Mouse (Mus musculus): ENCODE data around the gene Cracr2b. TPM values are rescaled to one million over a fixed set of nuclear protein-coding genes. Genes with fewer than 3 reads are reported as not detected.
A peak's percentile ranks its signal among the peaks of the same experiment; 100 is the strongest.

Gene Cracr2b
- polyA plus RNA-seq, 1 experiment from 2014 or later: 6.6 TPM

DNA sequence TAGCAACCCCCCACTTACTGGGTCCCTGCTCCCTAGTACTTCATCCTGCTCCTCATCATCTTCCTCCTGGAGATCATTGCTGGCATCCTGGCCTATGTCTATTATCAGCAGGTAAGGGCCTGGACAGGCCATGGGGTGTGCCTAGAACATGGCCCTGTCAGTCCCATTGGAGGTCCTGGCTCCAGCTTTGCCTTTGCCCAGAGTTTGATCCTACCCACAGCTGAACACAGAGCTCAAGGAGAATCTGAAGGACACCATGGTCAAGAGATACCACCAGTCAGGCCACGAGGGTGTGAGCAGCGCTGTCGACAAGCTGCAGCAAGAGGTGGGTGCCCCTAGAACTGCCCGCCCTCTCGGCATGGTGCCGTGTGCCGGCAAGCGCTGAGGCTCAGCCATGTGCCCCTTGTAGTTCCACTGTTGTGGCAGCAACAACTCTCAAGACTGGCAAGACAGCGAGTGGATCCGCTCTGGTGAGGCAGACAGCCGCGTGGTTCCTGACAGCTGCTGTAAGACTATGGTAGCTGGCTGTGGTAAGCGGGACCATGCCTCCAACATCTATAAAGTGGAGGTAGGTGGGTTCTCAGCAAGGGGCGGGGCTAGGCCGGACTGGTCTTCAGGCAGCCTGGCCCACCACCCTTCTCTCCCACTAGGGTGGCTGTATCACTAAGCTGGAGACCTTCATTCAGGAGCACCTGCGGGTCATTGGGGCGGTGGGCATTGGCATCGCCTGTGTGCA, 9.2 kb downstream of the Cracr2b start:
- H3K9me3 ChIP-seq (replicated peaks; ENCODE audit: control insufficient read depth, low read length, poor library complexity, severe bottlenecking): no peaks in the 10 kb centered on the region
- peak overlapping the region; percentile 66; the same call in 1 of the 2 replicates for H3K4me2 ChIP-seq (ENCODE audit: low read length)
- no peak overlapping the region for H3K9ac ChIP-seq (ENCODE audit: low read depth, low read length)
- H3K27me3 ChIP-seq (ENCODE audit: control insufficient read depth, insufficient read depth, low read depth, low read length): peaks cover 18% of the 10 kb centered on the region
- no peak overlapping the region for H3K4me3 ChIP-seq (ENCODE audit: low read depth, low read length)
- peaks cover 11% of the 10 kb centered on the region for H3K36me3 ChIP-seq (ENCODE audit: control insufficient read depth, insufficient read depth, low read length)
- no peak for ATAC-seq
- WGBS: 88% methylated on average over 18 of the region's 18 CpGs
- H3K27ac ChIP-seq (ENCODE audit: low read length): no peak overlapping the region
- peaks cover 40% of the 10 kb centered on the region for H3K4me1 ChIP-seq (ENCODE audit: control insufficient read depth, insufficient read depth, low read length)

DNA sequence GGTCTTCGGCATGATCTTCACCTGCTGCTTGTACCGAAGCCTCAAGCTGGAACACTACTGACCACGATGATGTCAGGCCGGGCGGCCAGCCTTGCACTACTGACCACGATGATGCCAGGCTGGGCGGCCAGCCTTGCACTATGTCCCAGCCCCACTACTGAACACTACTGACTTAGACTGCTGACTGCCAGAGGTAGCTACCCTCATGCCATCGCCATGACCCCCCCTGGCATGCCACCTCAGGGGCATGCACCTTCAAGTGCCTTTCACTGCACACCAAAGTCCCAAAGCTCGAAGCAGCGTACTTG, 9.7 kb downstream of the Cracr2b start:
- no peaks in the 10 kb centered on the region for H3K9me3 ChIP-seq (replicated peaks; ENCODE audit: control insufficient read depth, low read length, poor library complexity, severe bottlenecking)
- no peak overlapping the region for H3K27ac ChIP-seq (ENCODE audit: low read length)
- peaks cover 11% of the 10 kb centered on the region for H3K36me3 ChIP-seq (ENCODE audit: control insufficient read depth, insufficient read depth, low read length)
- peaks cover 40% of the 10 kb centered on the region for H3K4me1 ChIP-seq (ENCODE audit: control insufficient read depth, insufficient read depth, low read length)
- H3K27me3 ChIP-seq (ENCODE audit: control insufficient read depth, insufficient read depth, low read depth, low read length): peaks cover 13% of the 10 kb centered on the region
- 95% methylated on average over 10 of the region's 10 CpGs for WGBS
- no peak overlapping the region for H3K9ac ChIP-seq (ENCODE audit: low read depth, low read length)
- H3K4me2 ChIP-seq (ENCODE audit: low read length): no peak overlapping the region
- H3K4me3 ChIP-seq (ENCODE audit: low read depth, low read length): no peak overlapping the region
- ATAC-seq: no peak

DNA sequence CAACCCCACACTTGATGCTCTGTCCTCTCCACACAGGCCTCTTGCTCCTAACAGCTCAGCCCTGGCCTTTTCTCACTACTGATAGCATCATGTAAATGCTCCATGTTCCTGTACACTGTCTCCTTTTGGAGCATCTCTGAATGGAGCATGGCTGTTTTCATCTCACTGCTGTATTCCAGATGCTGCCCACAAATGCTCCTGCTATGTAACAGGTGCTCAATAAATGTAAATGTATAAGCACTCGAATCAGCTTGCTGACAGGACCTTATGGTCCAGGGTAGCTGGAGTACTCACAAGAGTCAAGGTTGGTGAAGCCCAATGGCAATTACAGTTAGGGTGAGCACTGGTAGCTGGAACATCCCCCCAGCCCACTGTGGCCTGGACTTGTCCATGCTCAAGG, 10.3 kb downstream of the Cracr2b start:
- H3K4me2 ChIP-seq (ENCODE audit: low read length): no peak overlapping the region
- no peak overlapping the region for H3K27ac ChIP-seq (ENCODE audit: low read length)
- H3K9ac ChIP-seq (ENCODE audit: low read depth, low read length): no peak overlapping the region
- H3K27me3 ChIP-seq (ENCODE audit: control insufficient read depth, insufficient read depth, low read depth, low read length): peaks cover 10% of the 10 kb centered on the region
- H3K36me3 ChIP-seq (ENCODE audit: control insufficient read depth, insufficient read depth, low read length): peaks cover 11% of the 10 kb centered on the region
- WGBS: 94% methylated on average over 1 of the region's 1 CpGs
- H3K9me3 ChIP-seq (replicated peaks; ENCODE audit: control insufficient read depth, low read length, poor library complexity, severe bottlenecking): no peaks in the 10 kb centered on the region
- H3K4me1 ChIP-seq (ENCODE audit: control insufficient read depth, insufficient read depth, low read length): peaks cover 44% of the 10 kb centered on the region
- H3K4me3 ChIP-seq (ENCODE audit: low read depth, low read length): no peak overlapping the region
- no peak for ATAC-seq

DNA sequence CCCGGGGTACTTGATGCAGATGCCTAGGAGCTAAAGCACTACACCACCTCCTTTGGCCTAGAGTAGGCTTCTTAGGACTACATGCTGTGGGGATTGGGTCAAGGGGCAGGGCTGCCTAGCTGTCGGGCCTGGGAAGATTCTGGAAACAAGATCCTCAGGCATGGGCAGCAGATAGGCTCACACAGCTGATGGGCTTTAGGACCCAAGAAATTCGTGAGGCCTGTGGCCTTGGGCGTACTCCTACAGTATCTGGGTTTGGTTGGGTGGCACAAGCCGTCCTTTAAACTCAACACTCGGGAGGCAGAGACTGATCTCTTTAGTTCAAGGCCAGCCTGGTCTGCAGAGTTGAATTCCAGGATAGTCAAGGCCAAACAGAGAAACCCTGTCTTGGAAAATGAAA, 11.3 kb downstream of the Cracr2b start:
- peaks cover 42% of the 10 kb centered on the region for H3K4me1 ChIP-seq (ENCODE audit: control insufficient read depth, insufficient read depth, low read length)
- peaks cover 11% of the 10 kb centered on the region for H3K27me3 ChIP-seq (ENCODE audit: control insufficient read depth, insufficient read depth, low read depth, low read length)
- no peaks in the 10 kb centered on the region for H3K9me3 ChIP-seq (replicated peaks; ENCODE audit: control insufficient read depth, low read length, poor library complexity, severe bottlenecking)
- ATAC-seq: no peak
- no peak overlapping the region for H3K27ac ChIP-seq (ENCODE audit: low read length)
- no peak overlapping the region for H3K9ac ChIP-seq (ENCODE audit: low read depth, low read length)
- H3K4me2 ChIP-seq (ENCODE audit: low read length): no peak overlapping the region
- 85% methylated on average over 6 of the region's 6 CpGs for WGBS
- H3K36me3 ChIP-seq (ENCODE audit: control insufficient read depth, insufficient read depth, low read length): peaks cover 11% of the 10 kb centered on the region
- H3K4me3 ChIP-seq (ENCODE audit: low read depth, low read length): no peak overlapping the region

DNA sequence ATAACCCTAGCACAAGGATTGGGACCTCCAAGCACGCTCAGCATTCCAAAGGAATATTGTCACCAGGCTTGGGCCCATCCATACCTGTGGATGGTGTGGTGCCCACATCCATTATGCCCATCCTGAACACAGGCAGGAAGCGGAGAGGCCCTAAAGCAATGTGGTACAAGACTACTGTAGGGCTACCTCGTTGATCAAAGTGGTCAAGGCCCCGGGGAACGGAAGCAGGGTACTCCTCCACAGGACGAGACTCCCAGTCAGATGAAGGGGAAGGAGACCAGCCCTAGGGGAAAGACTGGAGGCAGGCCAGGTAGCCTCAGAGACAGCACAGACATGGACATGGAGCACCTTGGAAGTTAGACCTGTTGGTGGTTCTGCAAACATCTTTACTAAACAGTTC, 11.9 kb downstream of the Cracr2b start:
- H3K4me1 ChIP-seq (ENCODE audit: control insufficient read depth, insufficient read depth, low read length): peaks cover 42% of the 10 kb centered on the region

DNA sequence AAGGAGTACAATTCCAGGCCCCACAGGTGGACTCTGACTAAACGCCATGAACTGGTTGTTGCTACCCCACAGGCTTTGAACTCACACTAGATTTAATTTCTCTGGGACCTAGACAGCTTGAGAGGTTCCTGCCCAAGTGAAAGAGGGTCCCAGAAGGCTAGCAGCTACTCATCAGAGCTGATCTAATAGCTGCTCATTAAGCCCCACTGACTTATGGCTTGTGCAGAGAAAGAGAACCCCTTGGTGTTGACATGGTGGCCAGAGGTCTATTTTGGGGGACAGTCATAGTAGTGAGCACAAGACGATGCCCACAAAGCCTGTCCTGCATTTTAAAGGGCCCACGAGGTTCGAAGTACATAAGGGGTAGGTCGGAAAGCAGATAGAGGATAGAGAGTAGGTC, 13.3 kb downstream of the Cracr2b start:
- peaks cover 30% of the 10 kb centered on the region for H3K4me1 ChIP-seq (ENCODE audit: control insufficient read depth, insufficient read depth, low read length)
- 13% methylated on average over 5 of the region's 5 CpGs for WGBS
- peak overlapping the region; percentile 98 for H3K4me2 ChIP-seq (ENCODE audit: low read length)
- H3K9ac ChIP-seq (ENCODE audit: low read depth, low read length): peak overlapping the region; percentile 90
- H3K36me3 ChIP-seq (ENCODE audit: control insufficient read depth, insufficient read depth, low read length): peaks cover 11% of the 10 kb centered on the region
- ATAC-seq: no peak
- peaks cover 14% of the 10 kb centered on the region for H3K27me3 ChIP-seq (ENCODE audit: control insufficient read depth, insufficient read depth, low read depth, low read length)
- H3K27ac ChIP-seq (ENCODE audit: low read length): no peak overlapping the region; the same call in 1 of the 2 replicates
- no peaks in the 10 kb centered on the region for H3K9me3 ChIP-seq (replicated peaks; ENCODE audit: control insufficient read depth, low read length, poor library complexity, severe bottlenecking)
- peak overlapping the region; percentile 65 for H3K4me3 ChIP-seq (ENCODE audit: low read depth, low read length)

More for the DNA sequence above, 11.9 kb downstream of the Cracr2b start:
- Histone ChIP-seq H3K36me3 (ENCODE audit: control insufficient read depth, insufficient read depth, low read length) (peaks cover 11% of the 10 kb centered on the region), H3K9me3 (replicated peaks; ENCODE audit: control insufficient read depth, low read length, poor library complexity, severe bottlenecking) (no peaks in the 10 kb centered on the region), H3K9ac (ENCODE audit: low read depth, low read length) (no peak overlapping the region), H3K27ac (ENCODE audit: low read length) (no peak overlapping the region), H3K4me3 (ENCODE audit: low read depth, low read length) (no peak overlapping the region), H3K27me3 (ENCODE audit: control insufficient read depth, insufficient read depth, low read depth, low read length) (peaks cover 12% of the 10 kb centered on the region), H3K4me2 (ENCODE audit: low read length) (no peak overlapping the region)
- WGBS: 91% methylated on average over 6 of the region's 6 CpGs
- no peak for ATAC-seq

DNA sequence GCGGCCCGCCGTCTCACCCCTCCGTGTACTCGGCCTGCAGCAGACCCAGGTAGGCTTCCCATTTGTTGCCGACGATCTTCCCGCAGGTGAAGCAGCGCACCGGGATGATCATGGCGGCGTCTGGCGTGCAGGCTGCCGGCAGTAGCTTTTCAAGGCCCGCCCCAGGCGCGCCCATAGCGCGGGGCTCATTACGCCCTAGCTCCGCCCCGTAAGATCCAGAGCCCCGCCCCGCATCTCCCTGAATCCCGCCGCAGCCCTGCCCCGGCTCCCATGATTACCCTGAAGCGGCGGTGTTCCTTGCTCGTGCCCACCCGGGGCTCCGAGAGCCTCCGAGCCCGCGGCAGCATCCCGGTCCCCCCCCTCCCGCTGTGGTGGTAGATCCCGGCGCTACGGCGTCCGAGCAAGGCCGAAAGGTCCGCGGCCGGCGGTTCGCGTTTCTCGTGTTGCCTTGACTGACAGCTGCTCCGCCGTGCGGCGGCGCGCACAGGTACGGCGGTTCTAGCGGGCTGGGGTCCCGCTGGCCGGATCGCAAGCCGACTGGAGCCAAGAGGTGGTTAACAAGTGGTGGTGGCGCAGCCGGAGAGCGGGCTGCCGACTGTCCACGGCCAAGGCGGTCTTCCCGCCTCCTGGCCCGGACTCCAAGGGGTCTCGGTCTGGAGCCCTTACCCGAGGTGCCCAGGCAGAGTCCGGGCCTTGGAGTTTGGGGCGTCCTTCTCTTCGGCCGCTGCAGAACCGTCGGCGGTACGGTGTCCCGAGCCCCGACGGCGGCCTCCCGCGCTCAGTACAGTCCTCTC, 14.3 kb downstream of the Cracr2b start, which contains the start of the genes Polr2l and Tspan4:
TSS of gene Polr2l (minus strand) at position 122 of the 794 bp plus-strand sequence.
TSS of gene Tspan4 (plus strand) at position 230 of the 794 bp plus-strand sequence.
- under 1% methylated on average over 77 of the region's 87 CpGs for WGBS
- Histone ChIP-seq H3K4me2 (ENCODE audit: low read length) (peak within 1 kb of the TSS; percentile 98), H3K9me3 (replicated peaks; ENCODE audit: control insufficient read depth, low read length, poor library complexity, severe bottlenecking) (no peaks in the 10 kb centered on the region), H3K27ac (ENCODE audit: low read length) (peak within 1 kb of the TSS; percentile 86), H3K4me1 (ENCODE audit: control insufficient read depth, insufficient read depth, low read length) (peaks cover 19% of the 10 kb centered on the region), H3K9ac (ENCODE audit: low read depth, low read length) (peak within 1 kb of the TSS; percentile 90), H3K36me3 (ENCODE audit: control insufficient read depth, insufficient read depth, low read length) (peaks cover 8% of the 10 kb centered on the region), H3K27me3 (ENCODE audit: control insufficient read depth, insufficient read depth, low read depth, low read length) (peaks cover 14% of the 10 kb centered on the region), H3K4me3 (ENCODE audit: low read depth, low read length) (peak within 1 kb of the TSS; percentile 65)
- peak; percentile 85 for ATAC-seq

DNA sequence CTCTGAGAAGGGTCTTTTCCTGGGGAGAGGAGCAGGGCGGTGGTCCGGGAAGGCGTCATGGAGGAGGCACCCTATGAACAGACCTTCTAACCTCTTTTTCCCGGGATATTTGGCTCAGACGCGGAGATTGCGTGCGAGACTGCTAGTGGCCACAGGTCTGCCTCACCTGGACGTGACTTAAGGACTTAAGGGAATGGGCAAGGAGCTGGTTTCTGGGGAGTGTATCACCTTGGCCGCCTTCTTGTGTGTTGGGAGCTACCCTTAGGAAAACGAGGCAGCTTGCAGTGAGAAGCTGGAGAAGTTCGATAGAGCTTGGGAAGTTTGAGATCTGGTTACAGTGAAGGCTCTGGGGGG, 14.9 kb downstream of the Cracr2b start:
- ATAC-seq: no peak
- no peaks in the 10 kb centered on the region for H3K9me3 ChIP-seq (replicated peaks; ENCODE audit: control insufficient read depth, low read length, poor library complexity, severe bottlenecking)
- peaks cover 14% of the 10 kb centered on the region for H3K27me3 ChIP-seq (ENCODE audit: control insufficient read depth, insufficient read depth, low read depth, low read length)
- H3K36me3 ChIP-seq (ENCODE audit: control insufficient read depth, insufficient read depth, low read length): peaks cover 7% of the 10 kb centered on the region; the same call in 1 of the 2 replicates
- 2% methylated on average over 12 of the region's 12 CpGs for WGBS
- H3K4me2 ChIP-seq (ENCODE audit: low read length): peak overlapping the region; percentile 98
- H3K4me1 ChIP-seq (ENCODE audit: control insufficient read depth, insufficient read depth, low read length): peaks cover 21% of the 10 kb centered on the region
- H3K4me3 ChIP-seq (ENCODE audit: low read depth, low read length): peak overlapping the region; percentile 65
- no peak overlapping the region; the same call in 1 of the 2 replicates for H3K27ac ChIP-seq (ENCODE audit: low read length)
- peak overlapping the region; percentile 90 for H3K9ac ChIP-seq (ENCODE audit: low read depth, low read length)

Data from midbrain, embryonic 16.5 days (tissue).